Mouse (Mus musculus): Measurements from ENCODE around the gene Atf4. TPM values are rescaled to one million over a fixed set of nuclear protein-coding genes. Genes with fewer than 3 reads are reported as not detected.

The Atf4 gene
- polyA plus RNA-seq, 1 experiment from 2014 or later: 124 TPM

GRCm38 (mm10) chr15:80266281-80266680, 11.3 kb downstream of the Atf4 start:
- no peak for ATAC-seq (ENCODE audit: low FRiP score, low read depth)
- Histone ChIP-seq H3K4me1 (peaks cover 16% of the 10 kb centered on the region), H3K4me2 (replicated peaks) (no peak overlapping the region), H3K27me3 (no peaks in the 10 kb centered on the region), H3K27ac (no peak overlapping the region), H3K9me3 (0 out of 2 replicates have a peak, but pooled peaks cover 4% of the 10 kb centered on the region), H3K36me3 (0 out of 2 replicates have a peak, but pooled peaks cover 4% of the 10 kb centered on the region), H3K9ac (no peak overlapping the region), H3K4me3 (no peak overlapping the region)
- 0% methylated on average over 2 of the region's 2 CpGs for WGBS

GRCm38 (mm10) chr15:80271858-80272396, 16.9 kb downstream of the Atf4 start:
- no peak overlapping the region for H3K4me2 ChIP-seq (replicated peaks)
- WGBS: 79% methylated on average over 3 of the region's 3 CpGs
- no peak overlapping the region for H3K9ac ChIP-seq
- no peaks in the 10 kb centered on the region for H3K4me1 ChIP-seq
- H3K36me3 ChIP-seq: no peaks in the 10 kb centered on the region
- H3K27ac ChIP-seq: no peak overlapping the region
- peaks cover 7% of the 10 kb centered on the region; the same call in 1 of the 2 replicates for H3K27me3 ChIP-seq
- H3K9me3 ChIP-seq: 0 out of 2 replicates have a peak, but pooled peaks cover 4% of the 10 kb centered on the region
- no peak for ATAC-seq (ENCODE audit: low FRiP score, low read depth)
- H3K4me3 ChIP-seq: no peak overlapping the region

DNA sequence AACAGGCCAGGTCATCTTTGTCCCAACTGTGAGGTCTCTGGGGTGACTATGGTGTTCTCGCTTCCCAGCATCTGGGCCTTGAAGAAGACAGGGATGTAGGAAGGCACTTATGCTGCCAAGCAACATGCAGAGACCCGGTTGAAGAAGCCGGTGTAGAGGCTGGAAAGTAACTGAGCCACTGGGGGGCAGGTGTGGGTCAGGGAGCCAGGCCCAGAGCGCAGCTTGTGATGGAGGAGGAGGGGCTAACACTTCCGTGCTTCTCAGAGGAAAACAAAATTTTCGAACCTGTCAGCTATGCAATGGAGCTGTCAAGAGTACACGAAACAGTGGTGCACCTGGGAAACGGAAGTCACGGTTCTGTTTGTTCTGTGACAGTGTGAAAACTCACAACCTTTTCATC, 22.1 kb downstream of the Atf4 start:
- no peak overlapping the region for H3K4me2 ChIP-seq (replicated peaks)
- no peak overlapping the region for H3K27ac ChIP-seq
- 0 out of 2 replicates have a peak, but pooled peaks cover 5% of the 10 kb centered on the region for H3K9me3 ChIP-seq
- no peak overlapping the region for H3K4me3 ChIP-seq
- peaks cover 23% of the 10 kb centered on the region for H3K27me3 ChIP-seq
- WGBS: 44% methylated on average over 9 of the region's 9 CpGs
- H3K36me3 ChIP-seq: no peaks in the 10 kb centered on the region
- no peak for ATAC-seq (ENCODE audit: low FRiP score, low read depth)
- no peak overlapping the region for H3K9ac ChIP-seq
- no peaks in the 10 kb centered on the region for H3K4me1 ChIP-seq

GRCm38 (mm10) chr15:80277625-80278024, 22.6 kb downstream of the Atf4 start:
- no peak overlapping the region for H3K27ac ChIP-seq
- H3K27me3 ChIP-seq: peaks cover 28% of the 10 kb centered on the region
- 0 out of 2 replicates have a peak, but pooled peaks cover 5% of the 10 kb centered on the region for H3K9me3 ChIP-seq
- H3K4me2 ChIP-seq (replicated peaks): no peak overlapping the region
- 2% methylated on average over 6 of the region's 6 CpGs for WGBS
- H3K4me1 ChIP-seq: no peaks in the 10 kb centered on the region
- no peak for ATAC-seq (ENCODE audit: low FRiP score, low read depth)
- H3K4me3 ChIP-seq: no peak overlapping the region
- H3K36me3 ChIP-seq: no peaks in the 10 kb centered on the region
- no peak overlapping the region for H3K9ac ChIP-seq

- H3K9ac ChIP-seq: no peak overlapping the region
- 0 out of 2 replicates have a peak, but pooled peaks cover 5% of the 10 kb centered on the region for H3K9me3 ChIP-seq
- H3K4me1 ChIP-seq: no peaks in the 10 kb centered on the region
- no peak for ATAC-seq (ENCODE audit: low FRiP score, low read depth)
- WGBS: 61% methylated on average over 5 of the region's 5 CpGs
- no peak overlapping the region for H3K27ac ChIP-seq
- H3K27me3 ChIP-seq: peaks cover 33% of the 10 kb centered on the region
- H3K4me2 ChIP-seq (replicated peaks): no peak overlapping the region
- H3K36me3 ChIP-seq: no peaks in the 10 kb centered on the region
- H3K4me3 ChIP-seq: no peak overlapping the region
Measured at GRCm38 (mm10) chr15:80278121-80278759, 23.3 kb downstream of the Atf4 start.

- no peaks in the 10 kb centered on the region for H3K36me3 ChIP-seq
- no peaks in the 10 kb centered on the region for H3K4me1 ChIP-seq
- no peak overlapping the region for H3K4me3 ChIP-seq
- no peak overlapping the region for H3K27ac ChIP-seq
- 90% methylated on average over 2 of the region's 2 CpGs for WGBS
- ATAC-seq (ENCODE audit: low FRiP score, low read depth): no peak
- peaks cover 37% of the 10 kb centered on the region for H3K27me3 ChIP-seq
- no peak overlapping the region for H3K4me2 ChIP-seq (replicated peaks)
- 0 out of 2 replicates have a peak, but pooled peaks cover 5% of the 10 kb centered on the region for H3K9me3 ChIP-seq
- no peak overlapping the region for H3K9ac ChIP-seq
Measured at GRCm38 (mm10) chr15:80279053-80279452, 24.1 kb downstream of the Atf4 start.

DNA sequence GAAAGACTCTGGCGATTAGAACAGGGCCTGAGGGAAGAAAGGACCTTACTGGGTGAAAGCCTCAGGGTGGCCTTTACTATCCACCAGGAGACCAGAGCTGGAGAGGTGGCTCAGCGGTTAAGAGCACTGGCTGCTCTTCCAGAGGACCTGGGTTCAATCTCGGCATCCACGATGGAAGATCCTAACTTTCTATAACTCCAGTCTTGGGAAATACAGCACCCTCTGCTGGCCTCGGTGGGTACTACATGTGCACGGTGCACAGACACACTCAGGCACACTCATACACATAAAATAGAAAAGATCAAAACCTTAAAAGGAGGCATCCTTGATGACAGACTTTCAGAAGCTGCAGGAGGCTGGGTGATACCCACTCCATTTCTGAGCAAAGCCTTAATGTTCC, 25.7 kb downstream of the Atf4 start:
- H3K4me3 ChIP-seq: no peak overlapping the region
- no peak for ATAC-seq (ENCODE audit: low FRiP score, low read depth)
- no peak overlapping the region for H3K27ac ChIP-seq
- no peaks in the 10 kb centered on the region for H3K4me1 ChIP-seq
- WGBS: 21% methylated on average over 6 of the region's 6 CpGs
- no peak overlapping the region for H3K4me2 ChIP-seq (replicated peaks)
- H3K9me3 ChIP-seq: 0 out of 2 replicates have a peak, but pooled peaks cover 5% of the 10 kb centered on the region
- H3K36me3 ChIP-seq: no peaks in the 10 kb centered on the region
- H3K9ac ChIP-seq: no peak overlapping the region
- peaks cover 53% of the 10 kb centered on the region for H3K27me3 ChIP-seq

DNA sequence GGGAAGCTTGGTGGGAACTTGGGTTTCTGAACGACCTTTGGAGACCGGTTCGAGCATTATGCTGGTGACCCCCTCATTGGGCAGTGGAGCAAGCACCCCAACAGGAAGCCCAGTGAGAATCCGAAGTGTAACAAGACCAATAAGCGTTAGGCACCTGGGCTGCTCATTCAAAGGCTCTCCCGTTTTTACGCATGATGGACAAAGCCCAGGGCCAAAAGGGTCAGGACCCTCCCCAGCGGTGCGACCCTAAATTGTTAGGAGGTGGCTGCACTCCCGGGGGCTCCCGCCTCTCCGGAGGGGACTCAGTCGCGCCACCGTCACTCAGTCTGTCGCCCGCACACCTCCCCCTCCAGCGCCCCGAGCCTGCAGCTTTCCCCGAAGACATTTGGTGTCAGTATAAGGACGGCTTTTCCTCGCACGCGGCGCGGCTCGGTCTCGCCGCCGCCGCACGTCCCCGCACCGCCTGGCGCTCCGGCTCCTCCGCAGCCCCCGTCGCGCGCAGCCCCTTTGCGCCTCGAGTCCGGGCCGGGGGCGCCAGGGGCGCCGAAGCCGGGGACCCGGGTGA, 31.9 kb downstream of the Atf4 start, which contains the start of gene Cacna1i:
Gene Cacna1i (plus strand): TSS at position 388 of the 565 bp plus-strand sequence.
- H3K4me1 ChIP-seq: peaks cover 11% of the 10 kb centered on the region
- peaks cover 100% of the 10 kb centered on the region for H3K27me3 ChIP-seq
- WGBS: 1% methylated on average over 50 of the region's 50 CpGs
- peak within 1 kb of the TSS; percentile 90 for H3K4me2 ChIP-seq (replicated peaks)
- no peak for ATAC-seq (ENCODE audit: low FRiP score, low read depth)
- H3K4me3 ChIP-seq: peak within 1 kb of the TSS; percentile 50
- H3K27ac ChIP-seq: no peak within 1 kb of the TSS
- no peaks in the 10 kb centered on the region for H3K36me3 ChIP-seq
- H3K9ac ChIP-seq: peak within 1 kb of the TSS; percentile 51
- no peaks in the 10 kb centered on the region for H3K9me3 ChIP-seq

GRCm38 (mm10) chr15:80288036-80288435, 33.1 kb downstream of the Atf4 start:
- Histone ChIP-seq H3K27me3 (peaks cover 91% of the 10 kb centered on the region), H3K27ac (no peak overlapping the region), H3K4me2 (replicated peaks) (peak overlapping the region; percentile 90), H3K9ac (peak overlapping the region; percentile 39; the same call in 1 of the 2 replicates), H3K4me1 (peaks cover 11% of the 10 kb centered on the region), H3K9me3 (no peaks in the 10 kb centered on the region), H3K4me3 (peak overlapping the region; percentile 50), H3K36me3 (no peaks in the 10 kb centered on the region)
- no peak for ATAC-seq (ENCODE audit: low FRiP score, low read depth)
- under 1% methylated on average over 23 of the region's 23 CpGs for WGBS

- Histone ChIP-seq H3K9ac (no peak overlapping the region), H3K9me3 (no peaks in the 10 kb centered on the region), H3K4me3 (no peak overlapping the region), H3K36me3 (no peaks in the 10 kb centered on the region), H3K27ac (no peak overlapping the region), H3K27me3 (peaks cover 77% of the 10 kb centered on the region), H3K4me2 (replicated peaks) (no peak overlapping the region), H3K4me1 (peaks cover 11% of the 10 kb centered on the region)
- no peak for ATAC-seq (ENCODE audit: low FRiP score, low read depth)
- WGBS: 7% methylated on average over 10 of the region's 10 CpGs
Measured at GRCm38 (mm10) chr15:80289436-80289835, 34.5 kb downstream of the Atf4 start.

DNA sequence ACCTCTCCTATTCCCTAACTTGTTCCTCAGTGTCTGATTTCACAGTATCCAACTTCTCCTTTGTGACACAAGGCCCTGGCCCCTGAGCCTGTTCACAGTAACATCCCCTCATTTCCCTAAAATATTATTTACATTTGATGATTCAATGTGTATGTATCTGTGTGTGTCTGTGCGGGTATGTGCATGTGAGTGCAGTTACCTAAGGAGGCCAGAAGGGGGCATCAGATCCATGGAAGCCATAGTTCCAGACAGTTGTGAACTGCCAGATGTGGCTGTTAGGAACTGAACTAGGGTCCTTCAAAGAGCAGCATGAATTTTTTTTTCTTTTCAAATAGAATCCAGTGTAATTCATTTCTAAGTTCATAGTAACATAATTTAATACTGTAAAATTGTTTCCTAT, 42.2 kb downstream of the Atf4 start:
- Histone ChIP-seq H3K36me3 (no peaks in the 10 kb centered on the region), H3K4me1 (no peaks in the 10 kb centered on the region), H3K27ac (no peak overlapping the region), H3K9ac (no peak overlapping the region), H3K4me3 (no peak overlapping the region), H3K4me2 (replicated peaks) (no peak overlapping the region), H3K9me3 (peaks cover 8% of the 10 kb centered on the region; the same call in 1 of the 2 replicates), H3K27me3 (peaks cover 3% of the 10 kb centered on the region)
- ATAC-seq (ENCODE audit: low FRiP score, low read depth): no peak
- 97% methylated on average over 1 of the region's 1 CpGs for WGBS

GRCm38 (mm10) chr15:80303779-80304178, 48.8 kb downstream of the Atf4 start:
- Histone ChIP-seq H3K4me2 (replicated peaks) (no peak overlapping the region), H3K36me3 (no peaks in the 10 kb centered on the region), H3K9ac (no peak overlapping the region), H3K9me3 (no peaks in the 10 kb centered on the region), H3K27me3 (no peaks in the 10 kb centered on the region), H3K4me3 (no peak overlapping the region), H3K27ac (no peak overlapping the region), H3K4me1 (no peaks in the 10 kb centered on the region)
- ATAC-seq (ENCODE audit: low FRiP score, low read depth): no peak
- WGBS: 67% methylated on average over 14 of the region's 14 CpGs
